ENCODE assay signal across 8 mouse cellular contexts in the genomic region with DNA sequence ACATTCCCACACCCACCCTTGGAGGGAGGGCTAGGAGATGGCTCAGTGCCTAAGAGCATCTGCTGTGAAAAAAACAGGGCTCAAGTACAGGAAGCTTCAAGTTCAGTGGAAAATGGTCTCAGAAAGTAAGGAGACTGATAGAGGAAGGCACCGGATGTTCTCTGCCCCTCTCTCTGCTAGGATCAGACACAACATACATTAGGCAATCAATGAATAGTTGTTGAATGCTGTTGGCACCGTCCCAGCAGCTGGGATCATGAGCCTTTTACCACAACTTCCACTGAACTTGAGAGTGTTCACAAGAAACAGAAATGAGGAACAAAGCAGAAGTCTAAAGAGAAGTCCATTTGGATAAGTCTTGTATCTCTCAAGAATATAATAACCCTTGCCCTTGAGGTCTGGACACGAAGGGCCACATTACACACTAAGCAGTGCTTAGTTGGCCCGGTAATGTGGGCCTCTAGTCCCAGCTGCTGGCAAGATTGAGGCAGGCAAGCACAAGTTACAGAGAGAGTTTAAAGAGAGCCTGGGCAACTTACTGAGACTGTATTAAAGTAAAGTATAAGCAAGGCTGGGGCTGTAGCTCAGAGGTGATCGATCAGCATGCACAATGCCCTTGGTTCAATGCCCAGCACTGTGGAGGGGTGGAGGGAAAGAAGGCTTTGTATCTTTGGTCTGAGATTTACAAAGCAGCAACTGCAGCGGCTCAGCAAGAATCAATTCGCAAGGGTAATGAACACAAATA. TPM values are rescaled to one million over a fixed set of nuclear protein-coding genes. Genes with fewer than 3 reads are reported as not detected.
A peak's percentile ranks its signal among the peaks of the same experiment; 100 is the strongest.
DNase-seq lines count a peak whose midpoint lies in the region; ATAC-seq and TF ChIP-seq lines count a peak whose summit lies in the region.
"Had no signal": no experiment of that assay in that cellular context is flagged by ENCODE, and none has a peak within 500 bp of the region (broad histone marks: within the 10 kb centered on the region; RNA-seq: fewer than 3 reads in every experiment).

No protein-coding gene starts in this region.

- peak; percentile 62 for ATAC-seq in megakaryocyte, adult 5-6 weeks (ENCODE audit: poor library complexity, severe bottlenecking)

- H3K4me3 ChIP-seq in left cerebral cortex, adult 2 months: no peak overlapping the region
- H3K4me3 ChIP-seq: heart, adult 2 months had no signal

- TF ChIP-seq CTCF in left cerebral cortex, adult 2 months (IDR thresholded peaks at IDR 0.05): no peak; the same call in 1 of the 2 replicates

- H3K27ac ChIP-seq in left cerebral cortex, adult 2 months: no peak overlapping the region
- H3K27ac ChIP-seq: heart, adult 2 months had no signal

- intact Hi-C loops in heart, postnatal 36 days (cut with DNase I): no loop called here
- intact Hi-C loops in left cerebral cortex, adult 2 months (cut with DNase I): no loop called here

- DNase-seq in layer of hippocampus, adult 11-12 months (ENCODE audit: low spot score): peak; percentile 60
- DNase-seq in layer of hippocampus, postnatal 25 days (ENCODE audit: extremely low spot score in 1 of 2, low spot score in 1 of 2): no peak
- DNase-seq in adrenal gland, postnatal 36 days: peak; percentile 14 to 43
- peak; percentile 26 to 48 for DNase-seq in heart, postnatal 36 days
- DNase-seq in left cerebral cortex, adult 2 months (ENCODE audit: extremely low spot score in 1 of 2, low spot score in 2 of 2): no peak
- no peak for DNase-seq in right cerebral cortex, adult 2 months (ENCODE audit: low spot score in 2 of 2)

RNA-seq across cellular contexts. Expression of gene Zfp609, which starts 17.2 kb away (rescaled TPM):
- total RNA-seq in layer of hippocampus, postnatal 25 days (2021): 10 to 100 TPM; 42.9 to 54.3 TPM
- 10 to 100 TPM; 25.1 to 31.1 TPM for total RNA-seq in adrenal gland, postnatal 36 days (2021)
- 10 to 100 TPM; 22.6 to 25.3 TPM for total RNA-seq in heart, postnatal 36 days (2021)
- total RNA-seq in megakaryocyte, adult 5-6 weeks (2015): 10.4 and 11.3 TPM in 2 replicates
- 2.6 and 3.3 TPM in 2 replicates for total RNA-seq in megakaryocyte, adult 5-6 weeks (2017)
- 10 to 100 TPM; 48.5 to 49.1 TPM for total RNA-seq in left cerebral cortex, adult 2 months (2021)

RNA-seq across cellular contexts. Expression of gene Pclaf, which starts 45.4 kb away (rescaled TPM):
- 1 to 10 TPM; 1.2 to 1.4 TPM for total RNA-seq in layer of hippocampus, postnatal 25 days (2021)
- total RNA-seq in adrenal gland, postnatal 36 days (2021): 1 to 10 TPM; 3.3 to 4.4 TPM
- total RNA-seq in heart, postnatal 36 days (2021): under 1 TPM; 0.69 to 0.76 TPM
- total RNA-seq in megakaryocyte, adult 5-6 weeks (2015): 105 and 130 TPM in 2 replicates
- 295 and 303 TPM in 2 replicates for total RNA-seq in megakaryocyte, adult 5-6 weeks (2017)
- total RNA-seq in left cerebral cortex, adult 2 months (2021): not detected

Comparison
In these comparisons a context has a peak if more than half of its experiments do, and no peak if none do; other contexts are left out.
1. DNase-seq: peak in layer of hippocampus, adult 11-12 months (single experiment), adrenal gland, postnatal 36 days (2 of 2) and heart, postnatal 36 days (2 of 2); none in layer of hippocampus, postnatal 25 days (0 of 2), left cerebral cortex, adult 2 months (0 of 2) and right cerebral cortex, adult 2 months (0 of 2).
2. RNA of gene Pclaf, which starts 45.4 kb away (total RNA-seq): 105 to 303 TPM in megakaryocyte, adult 5-6 weeks; 3.3 to 4.4 TPM in adrenal gland, postnatal 36 days, 1.2 to 1.4 TPM in layer of hippocampus, postnatal 25 days, 0.69 to 0.76 TPM in heart, postnatal 36 days and not detected in left cerebral cortex, adult 2 months; every median in the first group is over 10 times any median in the second.